Mouse (Mus musculus) brain, embryonic 14.5 days (tissue): ENCODE measurements around the gene Myo6.

Experiments
- CTCF ChIP-seq: fragments of 200-500 bp; IDR thresholded peaks from 2 replicates; pipeline ENCODE4 v1.5.1; 2012; ENCODE audit warnings: inconsistent platforms, mild to moderate bottlenecking, moderate library complexity, borderline replicate concordance; ENCODE audit not compliant: insufficient read depth, insufficient read length; ENCODE audit errors: extremely low read depth
- POLR2A ChIP-seq: fragments of 200-500 bp; IDR thresholded peaks from 2 replicates; pipeline ENCODE4 v1.6.1; 2012; ENCODE audit warnings: mild to moderate bottlenecking, inconsistent platforms, borderline replicate concordance; ENCODE audit not compliant: poor library complexity, insufficient read depth, insufficient read length, severe bottlenecking; ENCODE audit errors: extremely low read depth

- TF ChIP-seq POLR2A (no peak), CTCF (no peak)
These were observed 50.7 kb downstream of the Myo6 start for GRCm38 (mm10) chr9:80215502-80215901.
